Mouse (Mus musculus) regulatory T cell (primary cell): ENCODE data around the gene Phlda3.

Source experiments
- in situ Hi-C: fragments of 300-600 bp; cut with MboI, MseI; formaldehyde crosslinking; loops from one replicate; pipeline ENCODE4 v1.15.1; 2025; ENCODE audit warnings: high pct_unique_total_duplicates

Gene Phlda3

DNA sequence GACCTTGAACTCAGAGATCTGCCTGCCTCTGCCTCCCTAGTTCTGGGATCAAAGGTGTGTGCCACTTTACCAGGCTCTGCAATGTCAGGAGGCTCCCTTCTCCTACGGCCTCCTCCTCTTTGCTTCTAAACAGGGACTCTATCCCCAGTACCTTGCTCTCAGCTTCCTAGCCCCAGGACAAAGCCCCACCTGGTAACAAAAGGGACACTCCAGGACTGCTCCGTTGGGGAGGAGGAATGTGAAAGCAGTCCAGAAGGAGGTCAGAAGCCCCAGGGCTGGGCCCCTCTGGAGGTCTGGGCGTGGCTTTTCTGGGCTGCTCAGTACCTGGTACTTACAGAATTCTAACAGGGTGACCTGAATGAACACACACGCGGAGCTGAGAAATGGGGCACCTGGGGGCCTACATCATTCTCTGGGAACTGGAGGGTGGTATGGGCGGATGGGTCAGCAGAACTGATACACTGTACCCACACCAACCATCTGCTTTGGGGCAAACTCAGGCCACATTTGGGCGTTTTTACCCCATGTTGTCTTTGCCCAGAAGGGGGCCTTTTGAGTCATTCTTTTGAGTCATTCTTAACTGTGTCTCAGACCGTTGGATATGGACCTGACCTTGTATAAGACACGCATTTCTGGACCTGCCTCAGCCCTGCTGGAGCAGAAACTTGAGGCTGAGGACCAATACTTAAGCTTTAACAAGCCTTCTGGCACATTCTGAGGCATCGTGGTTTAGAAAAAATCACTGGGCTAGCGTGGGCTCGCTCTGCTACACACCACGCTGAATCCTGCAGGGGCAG lies 26.4 kb downstream of the Phlda3 start:
- in situ Hi-C loops = no loop called here

GRCm38 (mm10) chr1:135793370-135794215 lies 27.7 kb downstream of the Phlda3 start:
- in situ Hi-C loops = no loop called here

- in situ Hi-C loops = no loop called here
These were observed 28.6 kb downstream of the Phlda3 start for GRCm38 (mm10) chr1:135794216-135795134.

DNA sequence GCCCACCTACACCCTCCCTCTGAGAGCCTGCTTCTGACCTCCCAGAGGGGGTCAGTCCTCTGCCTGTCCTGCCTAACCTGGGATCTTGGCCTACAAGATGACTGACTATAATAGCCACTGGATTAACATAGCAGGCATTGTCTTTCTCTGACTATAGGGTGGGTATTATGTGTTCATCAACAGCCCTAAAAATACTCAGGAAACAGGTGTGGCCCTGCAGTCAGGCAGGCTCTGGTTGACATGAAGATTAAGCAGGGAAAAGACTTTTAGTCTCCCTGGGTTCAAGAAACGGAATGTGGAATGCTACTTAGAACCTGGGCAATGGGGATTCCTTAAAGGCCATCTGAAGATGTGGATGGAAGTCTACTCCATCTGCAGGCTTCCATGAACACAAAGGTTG lies 32.6 kb downstream of the Phlda3 start:
- in situ Hi-C loops = no loop called here

- in situ Hi-C loops = no loop called here
These were observed 33.2 kb downstream of the Phlda3 start for GRCm38 (mm10) chr1:135799109-135799627.

DNA sequence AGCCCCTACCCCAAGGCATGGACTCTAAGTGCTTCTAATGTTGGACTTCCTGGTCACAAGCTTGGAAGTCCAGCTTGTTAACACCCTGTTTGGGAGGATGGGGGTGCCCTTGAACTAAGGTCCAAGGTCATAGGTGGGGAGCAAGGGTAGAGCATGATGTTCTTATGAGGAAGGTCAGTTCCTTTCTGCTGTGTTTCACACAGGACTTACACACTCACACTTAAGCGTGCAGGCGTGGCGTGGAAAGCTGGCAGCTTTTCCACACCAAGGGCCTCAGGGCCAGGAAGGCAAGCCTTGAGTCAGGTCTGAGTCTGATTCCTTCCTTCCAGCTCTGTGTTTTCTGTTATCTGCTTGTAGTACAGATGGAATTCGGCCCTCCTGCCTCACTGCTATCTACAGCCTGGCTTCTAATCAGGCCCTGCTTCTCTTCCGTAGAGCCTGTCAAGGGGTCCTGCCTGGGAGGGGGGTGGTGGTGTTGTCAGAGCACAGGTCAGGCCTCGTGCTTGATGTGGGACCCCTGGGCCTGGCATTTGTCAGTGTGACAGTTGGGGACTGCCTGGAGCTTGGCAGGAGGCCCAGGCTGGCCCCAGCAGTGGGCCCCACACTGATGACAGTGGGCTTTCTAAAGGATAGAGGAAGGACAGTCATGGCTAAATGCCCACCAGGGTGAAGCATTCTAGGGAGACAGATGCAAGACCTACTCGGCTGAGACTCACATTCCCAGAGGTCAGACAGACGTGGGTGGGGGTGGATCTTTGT lies 34.5 kb downstream of the Phlda3 start:
- in situ Hi-C loops = loop anchor here (25.0 kb wide), 1 partner anchor 1738 kb away; no protein-coding TSS in a partner anchor

DNA sequence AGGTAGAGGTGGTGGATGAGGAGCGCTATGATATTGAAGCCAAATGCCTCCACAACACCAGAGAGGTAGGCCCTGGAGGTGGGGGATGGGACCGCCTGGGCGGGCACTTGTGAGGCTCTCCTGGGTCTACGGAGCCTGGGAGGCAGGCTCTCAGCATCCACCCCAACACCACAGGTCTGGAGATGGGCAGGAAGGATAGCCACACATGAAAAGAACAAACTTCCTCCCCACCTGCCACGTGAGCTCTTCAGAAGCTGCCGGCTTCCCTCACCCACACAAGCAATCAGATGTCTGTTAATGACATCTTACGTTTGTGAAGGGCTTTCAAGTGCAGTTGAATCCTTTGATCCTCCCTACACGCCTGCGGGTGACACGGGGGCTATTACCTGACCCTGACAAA lies 41.6 kb downstream of the Phlda3 start:
- in situ Hi-C loops = loop anchor here (25.0 kb wide), 1 partner anchor 1745 kb away; no protein-coding TSS in a partner anchor

DNA sequence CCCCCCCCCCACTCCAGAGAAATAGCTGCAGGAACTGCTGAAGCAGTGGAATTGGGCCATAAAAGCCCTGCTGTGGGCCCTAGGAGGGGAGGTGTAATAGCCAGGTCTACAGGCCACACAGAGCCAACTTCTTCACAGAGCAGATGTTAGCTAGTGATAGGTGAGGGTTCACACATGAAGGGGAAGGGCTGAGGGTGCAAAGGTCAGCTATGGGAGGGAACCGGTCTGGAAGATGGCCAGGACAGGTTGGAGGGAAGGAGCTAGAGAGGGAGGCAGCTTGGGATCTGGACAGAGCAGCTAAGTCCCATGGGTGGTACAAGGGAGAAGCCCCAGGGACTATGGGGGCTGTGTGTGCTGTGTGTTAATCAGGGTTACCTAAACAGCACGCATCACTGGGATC lies 44.3 kb downstream of the Phlda3 start:
- in situ Hi-C loops = loop anchor here (25.0 kb wide), 1 partner anchor 1748 kb away; no protein-coding TSS in a partner anchor

GRCm38 (mm10) chr1:135811016-135811646 lies 45.2 kb downstream of the Phlda3 start:
- in situ Hi-C loops = loop anchor here (25.0 kb wide), 1 partner anchor 1749 kb away; no protein-coding TSS in a partner anchor

- in situ Hi-C loops = loop anchor here (25.0 kb wide), 1 partner anchor 1750 kb away; no protein-coding TSS in a partner anchor
These were observed 46.3 kb downstream of the Phlda3 start for GRCm38 (mm10) chr1:135812205-135812604.

DNA sequence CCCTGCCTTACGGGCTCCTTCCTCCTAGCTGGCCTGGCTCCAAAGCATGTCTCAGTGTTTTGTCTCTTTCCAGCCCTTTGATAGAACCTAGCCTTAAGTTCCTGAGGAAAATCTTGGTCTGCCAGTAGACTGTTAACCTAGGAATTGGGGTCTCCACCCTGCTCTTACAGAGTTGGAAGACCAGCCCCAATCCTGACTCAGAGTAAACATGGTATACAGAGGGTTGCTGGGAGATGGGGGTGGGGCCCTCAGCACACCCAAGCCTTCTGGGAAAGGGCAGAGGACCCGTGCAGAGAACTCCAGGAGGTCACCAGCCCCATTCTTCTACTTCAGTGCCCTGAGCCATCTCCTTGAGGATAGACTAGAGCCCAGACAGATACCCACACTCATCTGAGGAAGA lies 46.7 kb downstream of the Phlda3 start:
- in situ Hi-C loops = loop anchor here (25.0 kb wide), 1 partner anchor 1750 kb away; no protein-coding TSS in a partner anchor

- in situ Hi-C loops = loop anchor here (25.0 kb wide), 1 partner anchor 1751 kb away; no protein-coding TSS in a partner anchor
These were observed 47.2 kb downstream of the Phlda3 start for GRCm38 (mm10) chr1:135813071-135813470.

GRCm38 (mm10) chr1:135813687-135814395 lies 47.9 kb downstream of the Phlda3 start:
- in situ Hi-C loops = loop anchor here (25.0 kb wide), 1 partner anchor 1752 kb away; no protein-coding TSS in a partner anchor

GRCm38 (mm10) chr1:135814531-135814930 lies 48.6 kb downstream of the Phlda3 start:
- in situ Hi-C loops = loop anchor here (25.0 kb wide), 1 partner anchor 1752 kb away; no protein-coding TSS in a partner anchor

DNA sequence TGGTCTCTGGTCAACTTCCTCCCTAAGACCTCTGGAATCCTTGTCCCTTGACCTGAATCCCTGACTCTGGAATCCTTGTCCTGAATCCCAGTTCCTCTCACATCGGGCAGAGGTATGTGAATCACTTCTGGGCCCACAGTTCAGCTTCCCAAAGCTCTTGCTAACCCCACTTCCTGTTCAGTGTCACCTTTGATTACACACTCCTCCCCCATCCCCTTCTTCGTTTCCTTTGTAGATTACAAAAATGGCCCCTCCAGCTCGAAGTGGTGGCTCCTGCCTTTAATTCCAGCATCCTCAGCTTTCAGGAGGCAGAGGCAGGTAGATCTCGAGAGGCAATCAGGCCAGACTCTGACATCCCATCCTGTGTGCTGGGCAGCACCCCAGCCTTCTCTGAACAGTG lies 51.7 kb downstream of the Phlda3 start:
- in situ Hi-C loops = loop anchor here (25.0 kb wide), 1 partner anchor 1755 kb away; no protein-coding TSS in a partner anchor

DNA sequence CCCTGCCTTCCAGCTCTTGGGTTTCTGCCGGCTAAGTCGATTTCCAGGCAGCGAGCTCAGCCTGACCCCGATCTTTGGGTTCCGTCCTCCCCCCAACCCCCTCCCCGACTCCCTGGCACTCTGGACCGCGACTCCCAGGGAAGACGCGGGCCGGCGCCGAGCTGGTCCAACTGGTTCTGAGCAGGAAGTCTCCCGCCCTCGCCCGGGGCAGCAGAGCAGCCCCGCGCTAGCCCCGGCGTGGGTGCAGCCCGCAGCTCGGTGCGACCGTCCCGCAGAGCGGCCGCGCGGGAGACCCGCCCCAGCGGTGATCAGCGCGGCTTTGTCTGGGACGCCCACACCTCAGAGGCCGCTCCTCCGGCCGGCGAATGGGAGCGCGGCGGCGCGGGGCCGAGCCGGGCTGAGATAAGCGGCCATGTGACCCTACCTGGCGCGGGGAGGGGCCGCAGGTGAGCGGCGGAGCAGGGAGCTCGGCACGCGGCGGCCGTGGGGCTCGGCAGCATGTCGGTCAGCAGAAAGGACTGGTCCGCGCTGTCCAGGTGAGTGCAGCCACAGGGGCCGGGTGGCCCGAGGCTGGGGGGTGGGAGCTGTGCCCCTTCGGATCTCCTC lies 52.7 kb downstream of the Phlda3 start, which contains the start of gene Lad1:
TSS of gene Lad1 (plus strand) at position 118 of the 606 bp plus-strand sequence.
- in situ Hi-C loops = loop anchor here (25.0 kb wide), 1 partner anchor 1756 kb away; no protein-coding TSS in a partner anchor
